Mouse (Mus musculus): ENCODE data around the gene Vti1a.

DNA sequence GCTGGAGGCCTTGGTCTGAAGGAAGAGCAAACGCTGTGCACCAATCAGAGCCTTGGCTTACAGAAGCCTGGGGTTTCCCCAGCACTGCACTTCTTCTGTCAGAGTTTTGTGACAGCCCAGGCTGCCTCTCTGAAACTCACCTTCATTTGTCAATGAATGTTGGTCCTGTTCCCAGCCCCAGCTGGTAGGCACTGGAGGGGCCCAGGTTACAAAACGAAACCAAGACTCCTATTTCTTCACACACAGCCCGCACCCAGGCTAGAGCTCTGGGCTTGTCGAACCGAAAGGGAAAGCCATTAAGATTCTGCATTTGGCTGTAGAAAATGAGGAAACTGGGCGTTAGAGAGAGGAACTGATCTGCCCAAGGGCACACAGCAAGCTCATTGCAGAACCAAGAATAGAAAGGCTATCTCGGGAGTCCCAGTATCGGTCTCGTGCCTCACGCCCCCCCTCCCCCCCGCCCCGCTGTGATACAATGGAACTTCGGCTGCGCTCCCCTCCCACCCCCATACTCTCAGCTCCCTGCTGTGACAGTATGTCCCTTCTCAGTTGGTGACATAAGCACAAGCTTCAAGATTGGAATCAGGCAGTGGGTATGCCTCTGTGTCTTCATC, 327.3 kb downstream of the Vti1a start:
- TF ChIP-seq CTCF (IDR thresholded peaks at IDR 0.05; ENCODE audit: insufficient read depth, low read depth, low read length), result no peak
- TF ChIP-seq POLR2A (IDR thresholded peaks at IDR 0.05; ENCODE audit: insufficient read depth, low read depth, low read length), result no peak

Measured in olfactory bulb, adult 2 months (tissue).